Mouse (Mus musculus): ENCODE data around the gene Pid1.
"Not testable (repeated sequence)": the region's sequence is repeated elsewhere in the genome, so short reads cannot be mapped to it uniquely, and the experiment has no call there.

Pid1 gene

DNA sequence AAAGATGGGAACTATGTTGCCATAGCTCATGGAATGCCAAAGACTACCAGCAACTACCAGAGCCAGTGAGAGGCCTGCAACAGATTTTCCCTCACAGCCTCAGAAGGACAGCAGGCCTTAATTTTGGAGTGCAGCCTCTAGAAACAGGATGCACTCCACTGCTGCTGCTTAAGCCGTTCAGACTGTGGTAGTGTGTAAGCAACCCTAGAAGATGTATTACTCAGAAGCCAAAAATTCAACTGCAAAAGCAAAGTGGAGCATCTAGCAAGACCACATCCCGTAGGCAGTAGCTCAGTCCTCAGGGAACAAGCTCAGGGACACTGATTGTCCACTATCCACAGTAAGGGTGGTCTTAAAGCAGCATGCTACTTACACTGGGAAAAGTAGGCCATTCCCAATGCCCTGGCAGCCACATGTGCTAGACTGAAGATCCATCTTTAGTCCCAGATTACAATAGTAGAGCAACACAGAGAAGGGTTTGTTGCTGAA is 92.2 kb downstream of the Pid1 start:
- no peak for DNase-seq (ENCODE audit: low read depth, low spot score)

DNA sequence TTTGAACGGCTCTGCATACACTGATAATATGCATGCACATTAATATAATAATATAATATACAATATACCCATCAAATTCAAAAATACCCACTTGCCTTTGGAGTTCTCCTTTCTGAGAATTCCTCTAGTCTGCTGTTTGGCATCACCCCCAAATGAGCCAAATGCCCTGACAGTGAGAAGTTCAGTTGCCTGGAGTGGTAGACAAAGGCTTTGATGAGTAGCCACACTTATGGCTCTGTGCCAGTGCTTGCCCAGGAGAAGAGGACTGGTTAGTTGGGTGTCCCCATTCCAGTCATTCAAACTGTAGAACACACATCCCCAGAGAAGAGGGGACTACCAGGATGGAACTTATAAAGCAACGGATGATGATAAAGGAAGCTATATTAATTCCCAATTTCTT is 106.3 kb downstream of the Pid1 start:
- DNase-seq (ENCODE audit: low read depth, low spot score), result no peak

DNA sequence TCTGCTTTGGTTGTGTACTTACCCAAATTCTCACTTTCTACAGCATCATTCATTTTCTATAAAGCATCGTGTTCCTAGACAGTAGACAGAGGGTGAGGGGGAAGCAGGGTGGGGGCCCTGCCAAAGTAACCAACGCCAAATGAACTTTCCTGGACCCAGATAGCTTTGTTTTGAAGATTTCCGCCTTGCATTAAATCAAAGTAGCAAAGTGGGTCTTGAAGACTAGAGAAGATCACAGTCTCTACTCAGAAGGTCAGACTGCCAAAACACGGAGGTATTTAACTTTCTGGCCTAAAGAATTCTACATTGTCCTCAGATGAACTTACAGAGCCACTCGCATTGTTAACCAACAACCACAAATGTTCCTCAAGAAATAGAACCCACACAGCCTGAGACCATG is 109.6 kb downstream of the Pid1 start:
- DNase-seq (ENCODE audit: low read depth, low spot score), result no peak

DNA sequence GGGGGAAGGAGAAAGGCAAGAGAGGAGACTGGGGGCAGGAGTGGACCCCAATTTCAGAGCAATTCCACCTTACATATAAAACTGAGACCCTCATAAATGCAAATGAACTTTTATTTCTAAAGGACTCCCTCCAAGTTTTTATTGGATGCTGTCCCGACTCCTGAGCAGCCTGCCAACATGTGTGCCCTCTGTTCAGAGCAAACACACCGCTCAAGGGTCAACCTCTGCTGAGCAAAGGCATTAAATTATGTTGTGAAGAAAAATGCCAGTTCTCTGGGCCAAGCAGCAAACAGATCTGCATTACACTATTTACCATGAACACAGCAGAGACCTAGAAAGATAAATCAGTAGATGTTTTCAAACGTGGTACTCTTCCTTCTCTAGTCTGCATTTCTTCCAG is 110.1 kb downstream of the Pid1 start:
- DNase-seq (ENCODE audit: low read depth, low spot score), result peak; percentile 30

DNA sequence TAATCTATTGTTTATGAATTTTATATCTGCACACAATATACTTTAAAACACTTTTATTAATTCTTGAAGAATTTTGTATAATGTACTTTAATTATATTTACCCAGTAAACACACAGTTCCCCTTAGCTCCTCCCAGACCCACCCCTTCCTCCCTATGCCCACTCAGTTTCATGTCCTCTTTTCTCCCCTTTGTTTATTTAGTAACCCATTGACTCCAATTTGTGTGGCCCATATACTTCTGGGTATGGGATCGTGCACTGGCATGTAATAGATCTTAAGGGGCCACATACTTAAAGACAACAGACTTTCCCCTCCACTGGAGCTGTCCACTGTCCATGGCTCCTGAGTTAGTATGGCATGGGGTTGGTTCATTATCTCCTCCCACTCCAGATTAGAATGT is 112.8 kb downstream of the Pid1 start:
- no peak for DNase-seq (ENCODE audit: low read depth, low spot score)

DNA sequence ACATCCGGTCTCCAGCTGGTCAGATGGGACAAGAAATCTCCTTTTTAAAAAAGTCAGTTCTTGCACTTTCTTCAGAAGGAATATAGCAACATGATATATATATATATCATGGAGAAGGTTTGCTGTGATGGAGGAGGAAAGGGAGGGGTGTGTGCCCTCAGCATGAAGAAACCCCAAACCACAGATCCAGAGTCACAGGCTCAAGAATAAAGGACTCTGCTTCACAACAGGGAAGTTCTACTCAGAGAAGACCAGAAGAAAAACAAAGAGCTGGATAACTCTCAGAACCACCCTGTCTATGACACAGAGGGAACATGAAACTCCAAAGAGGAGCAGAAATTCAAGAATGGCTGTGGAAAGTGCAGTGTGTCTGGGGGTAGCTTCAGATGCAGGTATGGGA is 113.2 kb downstream of the Pid1 start:
- no peak for DNase-seq (ENCODE audit: low read depth, low spot score)

DNA sequence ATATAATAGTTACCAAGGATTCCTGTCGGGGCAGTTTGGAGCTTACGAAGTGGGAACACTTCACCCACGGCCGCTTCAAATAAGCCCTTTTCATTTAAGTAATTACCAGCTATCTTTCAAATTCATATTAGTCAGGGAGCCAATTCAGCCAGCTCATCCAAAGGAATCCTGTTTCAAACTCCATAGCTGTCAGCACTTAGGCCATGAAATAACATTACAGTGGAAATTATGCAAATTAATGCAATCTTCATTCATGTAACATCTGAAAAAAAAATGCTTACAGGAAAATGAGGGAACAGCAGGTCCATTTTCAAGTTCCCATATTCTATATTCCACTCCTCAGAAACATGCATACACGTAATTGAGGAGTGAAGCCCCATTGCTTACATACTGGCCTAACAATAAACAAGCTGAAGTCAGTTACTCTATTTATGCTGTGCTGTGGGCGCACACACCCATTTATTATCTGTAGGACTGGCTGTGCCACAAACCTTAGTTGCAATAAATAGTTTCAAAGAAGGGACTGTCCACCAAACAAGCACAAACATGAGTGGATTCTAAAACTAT is 114.1 kb downstream of the Pid1 start:
- no peak for DNase-seq (ENCODE audit: low read depth, low spot score)

DNA sequence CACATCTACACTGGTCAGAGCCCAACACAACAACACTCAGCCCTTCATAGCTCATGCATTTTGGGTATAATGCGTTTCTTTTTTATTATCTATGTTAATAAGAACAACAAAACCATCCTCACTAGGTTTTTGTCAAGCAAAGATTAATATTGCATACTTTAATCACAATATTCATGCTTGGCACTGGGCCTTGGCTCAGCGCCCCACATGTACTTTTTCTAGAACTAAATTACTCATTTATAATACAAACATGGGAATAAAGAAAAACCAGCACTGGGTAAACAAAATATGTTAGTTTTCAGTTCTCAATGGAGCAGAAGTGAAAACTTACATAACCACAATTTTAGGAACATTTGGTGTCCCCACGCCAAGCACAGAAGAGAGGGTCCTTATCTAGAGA is 116.9 kb downstream of the Pid1 start:
- DNase-seq (ENCODE audit: low read depth, low spot score), result peak; percentile 11

DNA sequence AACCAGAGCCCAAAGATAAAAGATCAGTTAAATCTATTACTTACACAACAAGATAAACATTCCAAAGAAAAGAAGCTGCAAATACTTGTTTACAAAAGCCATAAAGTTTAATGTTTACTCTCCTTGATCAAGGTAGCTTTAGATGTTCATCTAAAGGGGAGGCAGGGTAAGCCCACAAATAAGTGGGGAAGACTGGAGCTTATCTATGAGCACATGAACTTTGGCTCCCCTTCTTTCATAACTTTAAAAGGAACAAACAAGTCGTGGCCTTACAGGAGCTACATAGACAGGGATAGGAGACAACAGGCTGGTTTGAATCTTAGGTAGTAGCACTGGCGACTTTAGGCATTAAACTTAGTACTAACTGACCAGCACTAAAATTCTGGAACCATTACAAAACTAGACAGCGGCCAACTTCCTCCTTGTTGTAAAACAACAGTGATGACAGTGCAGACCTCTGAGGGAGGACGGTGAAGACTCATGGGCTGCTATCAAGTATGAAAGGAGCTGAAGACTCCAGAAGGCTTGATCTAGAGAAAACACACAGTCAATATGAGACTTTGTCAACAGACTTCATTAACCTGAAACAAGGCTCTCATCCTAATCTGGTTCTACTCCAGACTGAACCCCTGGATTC is 122.7 kb downstream of the Pid1 start:
- DNase-seq (ENCODE audit: low read depth, low spot score), result no peak

DNA sequence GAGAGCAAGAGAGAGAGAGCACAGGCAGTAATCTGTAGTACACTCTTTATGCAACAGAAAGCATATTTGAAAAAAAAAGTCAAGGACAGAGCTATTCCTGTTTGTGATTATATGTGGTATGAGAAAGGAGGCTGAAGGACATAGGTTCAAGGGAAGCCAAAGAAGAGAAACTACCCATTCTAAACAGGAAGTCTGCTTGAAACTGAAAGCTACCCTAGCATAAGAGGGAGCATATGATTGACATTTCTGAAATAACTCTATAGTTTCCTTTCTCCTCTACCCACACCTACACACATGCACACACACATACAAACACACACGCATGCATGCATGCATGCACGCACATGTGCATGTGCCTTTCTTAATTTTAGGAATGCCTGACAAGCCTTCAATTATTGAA is 123.8 kb downstream of the Pid1 start:
- DNase-seq (ENCODE audit: low read depth, low spot score), result no peak

DNA sequence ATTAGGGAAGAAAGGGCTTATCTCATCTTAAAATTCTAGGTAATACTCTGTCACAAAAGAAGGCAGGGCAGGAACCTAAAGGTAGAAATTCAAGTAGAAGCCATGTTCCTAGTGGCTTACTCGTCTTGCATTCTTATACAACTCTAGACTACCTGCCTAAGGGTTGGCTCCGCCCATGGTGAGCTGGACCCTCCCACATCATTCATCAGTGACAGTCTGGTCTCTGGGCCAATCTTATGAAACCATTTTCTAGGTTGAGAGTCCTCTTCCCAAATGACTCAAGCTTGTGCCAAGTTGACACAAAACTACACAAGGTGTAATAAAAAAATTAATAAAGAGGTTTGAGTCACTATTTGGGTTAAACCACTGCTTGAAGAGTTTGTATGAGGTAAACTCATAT is 133.5 kb downstream of the Pid1 start:
- DNase-seq (ENCODE audit: low read depth, low spot score), result no peak

DNA sequence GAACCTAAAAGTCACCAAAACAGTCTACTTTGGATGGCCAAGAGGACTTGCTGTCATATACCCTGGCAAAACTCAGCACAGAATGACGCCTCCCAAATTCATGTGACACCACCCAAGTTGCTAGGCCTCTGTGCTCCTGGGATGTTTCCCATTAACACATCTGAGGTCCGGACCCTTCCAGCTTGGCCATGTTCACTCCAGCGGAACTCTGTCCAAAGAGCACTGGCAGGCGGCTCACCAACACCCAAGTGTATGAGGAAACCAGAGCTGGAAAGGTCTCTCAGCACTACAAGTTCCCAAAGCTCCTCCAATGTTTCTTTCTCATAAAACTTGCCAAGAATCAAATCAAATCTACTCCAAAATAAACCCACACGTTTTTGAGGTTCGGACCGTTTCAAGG is 138.4 kb downstream of the Pid1 start:
- no peak for DNase-seq (ENCODE audit: low read depth, low spot score)

DNA sequence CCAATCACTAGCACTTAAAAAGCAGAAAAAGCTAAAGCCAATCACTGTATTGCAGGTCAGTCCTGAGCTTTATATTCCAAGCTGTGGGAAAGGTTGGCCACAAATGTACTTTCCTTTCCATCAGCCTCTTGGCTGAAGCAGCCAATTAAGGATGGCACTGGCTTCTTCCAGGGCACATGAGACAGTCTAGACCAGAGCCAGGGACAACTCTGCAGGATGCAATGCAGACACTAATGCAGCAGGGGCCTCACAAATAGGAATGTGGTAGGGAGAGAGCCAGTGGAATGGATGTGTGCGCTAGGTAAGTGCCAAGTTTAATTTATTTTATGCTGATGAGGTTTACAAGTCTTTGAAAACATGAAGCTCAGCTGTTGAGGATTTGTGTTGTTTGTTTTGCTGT is 141.9 kb downstream of the Pid1 start:
- DNase-seq (ENCODE audit: low read depth, low spot score), result no peak

DNA sequence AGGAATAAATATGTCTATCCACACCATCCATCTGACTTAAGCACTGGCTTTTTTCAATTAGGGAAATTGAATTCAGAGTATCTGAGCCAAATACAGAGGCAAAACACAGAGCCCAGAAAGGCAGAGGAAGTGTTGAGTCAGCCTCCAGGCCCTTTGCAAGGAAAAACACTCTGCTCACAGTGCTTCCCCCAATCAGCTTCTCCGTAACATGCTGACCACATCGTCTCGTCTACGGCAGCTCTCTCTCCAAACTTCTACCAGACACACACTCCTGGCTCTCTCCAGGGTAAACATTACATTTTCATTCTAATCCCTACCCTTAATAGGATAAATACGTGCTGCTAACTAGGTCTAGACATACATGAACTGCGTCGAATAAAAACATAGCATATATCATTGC is 145.4 kb downstream of the Pid1 start:
- no peak for DNase-seq (ENCODE audit: low read depth, low spot score)

DNA sequence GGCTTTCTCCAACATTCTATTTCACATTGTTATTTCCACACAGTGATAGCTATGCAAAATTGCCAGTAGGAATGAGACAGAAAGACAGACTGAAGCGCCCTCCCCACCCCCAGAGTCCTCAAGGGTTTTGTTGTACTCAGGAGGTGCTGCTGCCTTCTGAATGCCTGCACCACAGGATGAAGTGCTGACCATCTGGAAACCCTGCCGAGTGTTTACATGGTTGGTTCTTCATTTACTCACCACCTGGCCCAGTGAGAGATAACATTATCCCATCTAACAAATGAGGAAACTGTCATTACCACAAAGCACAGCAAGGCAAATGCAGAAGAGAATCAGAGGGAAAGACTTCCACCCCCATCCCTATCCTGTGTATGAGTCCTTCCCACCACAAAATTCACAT is 146.2 kb downstream of the Pid1 start:
- no peak for DNase-seq (ENCODE audit: low read depth, low spot score)

DNA sequence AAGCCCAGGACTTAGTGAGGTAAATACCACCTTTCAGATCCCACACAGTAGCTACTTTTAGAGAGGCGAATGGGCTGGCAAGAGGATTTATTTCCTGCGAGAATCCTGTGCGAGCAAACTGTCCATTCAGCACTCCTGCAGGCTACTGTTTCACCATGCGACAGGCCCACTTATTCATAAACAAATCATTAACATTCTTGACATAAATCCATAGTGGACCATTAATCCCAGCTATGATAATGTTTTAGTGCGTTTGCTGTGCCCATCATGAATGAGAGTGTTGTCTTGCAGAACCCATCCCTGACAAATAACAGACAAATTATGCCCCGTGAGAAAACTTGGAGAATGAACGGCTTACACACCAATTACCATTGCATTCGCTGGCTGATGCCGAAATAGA is 152.5 kb downstream of the Pid1 start:
- DNase-seq (ENCODE audit: low read depth, low spot score), result no peak

DNA sequence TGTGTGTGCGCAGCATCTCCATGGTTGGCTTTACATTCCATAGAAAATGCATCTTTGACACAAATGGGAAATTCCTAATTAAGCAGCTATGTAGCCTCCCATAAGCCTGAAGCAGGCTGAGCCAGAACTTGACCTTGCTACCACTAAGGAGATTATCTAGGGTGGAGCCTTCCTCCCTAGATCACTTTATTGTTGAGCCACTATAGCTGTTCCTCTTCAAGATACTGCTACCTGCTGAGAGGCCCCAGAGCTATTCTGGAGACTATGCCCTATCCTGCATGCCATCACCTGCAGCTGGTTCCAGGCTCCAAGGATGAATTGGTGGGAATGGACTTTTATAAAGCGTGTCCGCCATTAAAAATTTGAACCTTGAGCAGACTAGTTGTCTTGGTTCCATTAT is 158.2 kb downstream of the Pid1 start:
- DNase-seq (ENCODE audit: low read depth, low spot score), result not testable (repeated sequence)

DNA sequence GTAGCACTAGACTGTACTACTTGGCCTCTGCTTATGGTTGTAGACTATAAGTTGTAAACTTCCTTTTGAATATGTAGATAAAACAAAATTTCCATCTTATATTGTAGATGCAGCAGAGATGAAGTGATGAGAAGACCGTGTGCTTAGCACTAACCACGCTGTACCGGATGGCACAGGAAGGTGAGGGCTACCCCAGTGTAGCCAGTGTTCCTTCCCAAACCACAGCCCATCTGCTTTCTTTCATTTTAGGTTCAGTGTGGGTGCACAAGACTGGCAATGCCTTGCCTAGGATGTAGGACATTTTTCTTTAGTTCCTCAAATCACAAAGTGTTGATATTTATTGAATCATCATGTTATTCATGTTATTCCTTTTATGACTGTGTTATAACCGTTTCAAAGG is 160.5 kb downstream of the Pid1 start:
- DNase-seq (ENCODE audit: low read depth, low spot score), result no peak

DNA sequence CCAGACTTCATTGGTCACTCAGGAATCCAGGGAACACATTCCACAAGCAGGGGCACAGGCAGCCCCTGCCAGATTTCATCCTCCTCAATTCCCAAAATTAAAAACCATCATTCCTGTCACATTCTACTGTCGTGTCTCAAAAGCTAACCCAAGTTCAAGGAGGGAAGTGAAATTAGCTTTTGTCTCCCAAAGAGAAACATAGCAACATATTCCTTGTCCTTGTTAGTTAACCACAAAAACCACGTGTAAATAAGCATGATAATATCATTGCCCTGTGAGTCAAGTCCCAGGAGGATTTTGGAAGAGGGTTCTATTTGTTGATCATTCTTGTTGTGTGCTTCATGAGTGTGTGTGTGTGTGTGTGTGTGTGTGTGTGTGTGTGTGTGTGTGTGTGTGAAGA is 164.1 kb downstream of the Pid1 start:
- DNase-seq (ENCODE audit: low read depth, low spot score), result peak; percentile 43

DNA sequence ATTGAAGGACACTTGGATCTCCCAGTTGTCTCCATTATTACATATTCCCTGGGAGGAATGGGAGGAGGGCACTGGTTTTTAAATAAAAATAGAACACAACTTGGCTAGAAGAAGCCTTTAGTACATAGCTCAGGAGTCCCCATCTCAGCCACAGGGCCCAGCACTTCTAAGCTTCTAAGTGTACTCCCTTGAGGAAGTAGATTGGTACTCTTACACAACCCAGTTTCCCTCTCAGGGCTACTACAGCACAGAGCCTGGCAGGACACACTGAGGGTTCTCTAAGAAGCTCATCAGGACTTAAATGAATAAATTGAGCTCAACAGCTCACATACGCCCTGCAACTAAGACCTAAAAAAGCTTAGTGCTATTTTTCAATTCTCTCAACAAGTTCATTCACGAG is 165.1 kb downstream of the Pid1 start:
- no peak for DNase-seq (ENCODE audit: low read depth, low spot score)

DNA sequence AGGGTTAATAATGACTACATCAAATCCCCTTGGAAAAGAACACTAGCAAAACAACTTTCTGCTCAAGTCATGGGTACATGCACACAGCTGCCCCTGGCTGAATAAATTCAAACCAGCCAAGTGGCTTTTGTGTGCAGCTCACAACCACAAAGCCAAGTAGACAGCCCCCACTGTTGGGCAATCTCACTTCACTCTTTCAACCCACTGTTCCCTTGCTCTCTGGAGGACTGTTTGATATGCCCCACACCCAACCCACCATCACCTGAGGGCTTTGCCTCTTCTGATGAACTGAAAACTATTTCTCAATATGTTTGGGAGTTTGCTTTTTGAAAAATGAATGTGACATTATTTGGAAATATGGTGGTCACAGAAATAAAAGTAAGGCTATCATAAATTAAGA is 171.8 kb downstream of the Pid1 start:
- no peak for DNase-seq (ENCODE audit: low read depth, low spot score)

DNA sequence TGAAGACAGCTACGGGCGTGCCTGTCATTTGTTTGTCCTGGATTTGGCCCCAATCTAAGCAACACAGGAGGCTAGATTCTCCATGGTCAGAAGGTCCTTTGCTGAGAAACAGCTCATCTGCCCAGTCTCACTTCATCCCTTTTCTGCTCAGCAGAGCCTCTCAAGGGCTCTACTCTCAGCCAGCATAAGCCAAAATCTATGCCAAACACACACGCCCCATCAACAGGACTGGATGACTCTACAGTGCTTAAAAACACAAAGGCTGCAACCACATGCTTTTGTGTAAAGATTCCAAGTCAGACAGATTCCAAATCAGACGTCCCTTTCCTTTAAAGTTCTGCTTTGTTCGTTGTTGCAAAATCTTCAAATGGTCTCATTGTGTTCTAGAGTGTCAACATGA is 174.5 kb downstream of the Pid1 start:
- DNase-seq (ENCODE audit: low read depth, low spot score), result peak; percentile 9

DNA sequence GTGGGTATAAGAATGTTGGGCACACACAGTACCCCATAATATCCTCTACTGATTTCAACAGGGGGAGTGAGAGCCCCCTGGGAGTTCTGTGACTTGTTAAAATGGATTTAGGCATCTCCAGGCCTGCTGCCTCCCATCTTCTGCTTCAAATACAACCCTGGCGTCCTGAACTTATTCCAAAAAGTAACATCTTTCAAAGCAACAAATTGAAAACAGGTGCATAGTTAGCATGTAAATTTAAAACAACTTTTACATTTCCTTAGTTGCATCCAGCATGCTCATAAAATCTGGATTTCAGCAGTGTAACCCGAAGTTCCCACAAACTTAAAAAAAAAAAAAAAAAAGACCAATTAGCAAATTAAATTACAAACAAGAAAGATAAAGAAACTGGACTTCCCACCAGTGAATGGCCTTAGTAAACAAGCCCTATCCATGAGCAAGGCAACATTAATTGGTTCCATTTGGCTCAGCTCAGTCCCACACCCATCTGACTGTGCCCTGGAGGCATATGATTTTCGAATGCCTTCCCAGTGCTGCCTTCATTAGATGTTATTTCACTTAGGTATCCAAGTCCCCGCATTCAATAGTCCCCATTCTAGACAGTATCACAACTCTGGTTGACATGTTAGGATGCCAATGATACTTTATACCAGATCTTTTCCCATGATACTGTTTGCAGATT is 177.1 kb downstream of the Pid1 start:
- peak; percentile 56 for DNase-seq (ENCODE audit: low read depth, low spot score)

All from 3T3-L1 (cell line).